Mouse (Mus musculus) layer of hippocampus, postnatal 36 days (tissue): ENCODE measurements around the gene Sik3. TPM values are rescaled to one million over a fixed set of nuclear protein-coding genes. Genes with fewer than 3 reads are reported as not detected.
A peak's percentile ranks its signal among the peaks of the same experiment; 100 is the strongest.

Experiments used
- DNase-seq, 2 experiments: peaks; one replicate each; pipeline ENCODE4 v3.0.0; 2022
- total RNA-seq, 2 experiments: library from RNA; stranded (reverse); gene quantifications; 2 replicates each; pipeline ENCODE4 v1.2.3; 2021

Sik3 gene
- total RNA-seq, 2 experiments from 2014 or later = 129 to 141 TPM

DNA sequence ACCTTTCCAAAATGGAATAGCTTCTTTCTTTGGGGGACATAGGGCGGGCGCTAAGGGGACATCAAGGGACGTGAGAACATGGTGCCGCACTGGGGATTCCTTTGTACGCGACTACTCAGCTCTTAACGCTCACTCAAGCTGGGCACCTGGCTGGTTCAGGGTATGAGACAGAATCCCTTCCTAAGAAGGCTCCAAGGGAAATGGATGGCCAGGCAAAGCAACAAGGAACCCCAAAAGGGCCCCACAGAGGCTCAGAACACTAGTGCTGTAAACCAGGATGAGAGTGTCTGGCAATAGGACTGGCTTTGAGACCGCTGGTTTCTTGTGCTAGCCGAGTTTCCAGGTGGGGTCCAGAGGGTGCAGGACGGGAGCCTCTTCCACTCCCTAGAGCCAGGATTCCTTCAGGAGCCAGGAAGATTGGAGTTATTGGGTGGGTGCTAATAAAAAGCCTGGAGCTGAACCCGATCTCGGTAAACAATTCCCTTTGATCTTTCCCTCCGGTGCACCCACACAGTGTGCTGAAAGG lies 217.9 kb downstream of the Sik3 start:
- DNase-seq = no peak

GRCm38 (mm10) chr9:46235196-46235595 lies 222.6 kb downstream of the Sik3 start:
- DNase-seq = no peak

DNA sequence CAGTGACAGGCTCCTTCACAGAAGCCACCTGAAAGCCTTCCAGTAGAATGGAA lies 222.8 kb downstream of the Sik3 start, which contains the start of gene Apoc3:
Gene Apoc3 (minus strand): TSS at position 41 of the 53 bp plus-strand sequence.
- DNase-seq = no peak

GRCm38 (mm10) chr9:46235649-46236048 lies 223.0 kb downstream of the Sik3 start:
- DNase-seq = no peak

GRCm38 (mm10) chr9:46238850-46239249 lies 226.2 kb downstream of the Sik3 start:
- no peak for DNase-seq

- DNase-seq = no peak
Observed at GRCm38 (mm10) chr9:46240526-46241153, 228.0 kb downstream of the Sik3 start, which contains the start of gene Apoa4. TSS of gene Apoa4 (plus strand) at chr9:46240696.

- DNase-seq = no peak
Observed at GRCm38 (mm10) chr9:46241818-46242217, 229.2 kb downstream of the Sik3 start.

- no peak for DNase-seq
Observed at GRCm38 (mm10) chr9:46243122-46243521, 230.5 kb downstream of the Sik3 start.

DNA sequence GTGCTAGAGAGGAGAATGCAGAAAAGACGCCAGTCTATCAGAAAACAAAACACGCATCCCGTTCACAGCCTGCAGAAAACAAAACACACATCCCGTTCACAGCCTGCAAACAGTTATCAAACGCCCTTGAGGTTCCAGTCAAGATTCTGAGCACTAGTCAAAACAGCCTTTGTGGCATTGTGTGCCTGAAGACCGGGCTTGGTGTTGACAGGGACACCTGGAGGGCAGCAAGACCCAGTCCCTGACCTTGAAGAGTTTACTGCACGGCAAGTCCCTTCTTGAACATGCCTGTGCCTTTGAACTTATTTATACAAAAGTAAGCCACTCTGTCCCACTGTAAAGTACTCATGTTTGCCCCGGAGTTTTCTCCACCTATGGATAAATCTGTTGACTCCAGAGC lies 231.0 kb downstream of the Sik3 start:
- DNase-seq = no peak

GRCm38 (mm10) chr9:46246752-46247324 lies 234.2 kb downstream of the Sik3 start:
- peak; percentile 43 to 46 for DNase-seq

DNA sequence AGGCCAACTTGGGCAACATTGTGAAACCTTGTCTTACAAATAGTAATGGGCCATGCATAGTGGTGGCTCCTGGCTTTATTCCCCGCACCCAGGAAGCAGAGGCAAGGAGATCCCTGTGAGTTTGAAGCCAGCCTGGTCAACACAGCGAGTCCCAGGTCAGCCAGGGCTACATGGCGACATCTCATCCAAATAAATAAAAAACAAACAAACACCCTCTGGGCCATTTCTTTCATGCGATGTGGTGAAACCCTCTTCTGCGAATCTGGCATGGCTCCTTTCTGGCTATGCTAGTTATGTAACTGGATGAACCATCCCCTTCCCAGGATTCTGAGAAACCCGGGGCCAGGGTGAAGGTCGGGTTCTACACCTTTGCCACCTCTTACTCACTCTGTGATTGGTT lies 243.6 kb downstream of the Sik3 start:
- no peak for DNase-seq

GRCm38 (mm10) chr9:46256658-46257385 lies 244.2 kb downstream of the Sik3 start:
- DNase-seq = no peak

GRCm38 (mm10) chr9:46257546-46257945 lies 244.9 kb downstream of the Sik3 start:
- no peak for DNase-seq

DNA sequence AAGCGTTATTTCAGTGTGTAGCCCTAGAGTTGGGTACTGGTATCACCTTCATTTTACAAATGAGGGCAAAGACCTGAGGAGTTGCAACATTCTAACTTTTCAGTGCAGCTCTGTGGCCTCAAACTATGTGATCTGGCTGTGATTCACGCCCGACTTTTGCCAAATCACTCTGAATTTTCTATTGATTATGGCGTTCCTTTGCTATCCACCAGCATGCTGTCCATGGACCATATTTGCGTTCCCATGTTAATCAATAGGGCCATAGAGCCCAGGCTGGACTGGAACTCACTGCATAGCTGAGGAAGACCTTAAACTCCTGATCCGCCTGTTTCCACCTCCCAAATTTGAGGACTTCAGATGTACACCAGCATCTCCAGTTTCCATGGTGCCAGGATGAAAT lies 246.5 kb downstream of the Sik3 start:
- no peak for DNase-seq

- DNase-seq = no peak
Observed at GRCm38 (mm10) chr9:46261131-46261530, 248.5 kb downstream of the Sik3 start.

DNA sequence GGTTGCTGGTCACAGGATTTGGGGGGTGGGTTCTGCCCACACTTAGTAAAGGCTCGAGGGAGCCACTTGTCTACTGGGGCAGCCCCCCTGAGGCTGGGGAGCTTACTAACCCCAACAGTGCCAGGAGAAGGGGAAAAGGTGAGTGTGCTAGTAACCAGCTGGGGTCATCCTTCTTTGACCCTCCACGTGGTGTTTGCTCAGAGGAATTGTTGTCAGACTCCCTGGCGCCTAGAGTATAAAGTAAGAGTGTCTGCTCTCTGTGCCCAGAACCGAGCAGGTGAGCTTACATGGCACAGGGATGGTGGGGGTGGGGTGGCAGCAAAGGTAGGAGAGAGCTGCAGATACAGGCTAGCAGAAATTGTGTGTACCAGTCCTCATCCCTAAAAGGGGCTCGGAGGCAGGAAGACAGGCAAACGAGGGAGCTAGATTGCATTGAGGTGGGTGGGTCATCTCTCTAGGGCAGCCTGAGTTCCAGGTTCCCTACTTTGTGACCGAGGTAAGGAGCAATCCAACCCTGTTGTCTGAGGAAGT lies 255.8 kb downstream of the Sik3 start, which contains the start of gene Apoa5:
Gene Apoa5 (plus strand): TSS at position 291 of the 531 bp plus-strand sequence.
- no peak for DNase-seq

- DNase-seq = no peak
Observed at GRCm38 (mm10) chr9:46269125-46269524, 256.5 kb downstream of the Sik3 start.

DNA sequence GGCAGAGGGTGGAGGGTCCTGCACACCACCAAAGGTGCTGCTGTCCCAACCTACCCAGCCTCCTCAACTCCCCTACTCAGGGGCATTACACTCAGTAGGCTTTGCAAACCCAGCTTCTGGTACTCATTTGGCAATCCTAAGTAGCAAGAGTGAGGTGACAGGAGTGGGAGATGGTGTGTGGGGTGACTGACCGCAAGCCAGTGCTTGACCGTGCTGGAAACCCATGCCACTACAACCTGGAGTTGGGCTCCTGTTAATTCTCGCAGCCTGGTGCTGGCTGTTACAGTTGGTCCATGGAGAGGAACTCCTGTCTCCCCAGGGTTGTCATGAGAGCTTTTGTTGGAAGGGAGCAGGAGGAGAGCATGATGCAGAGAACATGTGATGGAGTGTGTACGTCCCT lies 258.2 kb downstream of the Sik3 start:
- no peak for DNase-seq

DNA sequence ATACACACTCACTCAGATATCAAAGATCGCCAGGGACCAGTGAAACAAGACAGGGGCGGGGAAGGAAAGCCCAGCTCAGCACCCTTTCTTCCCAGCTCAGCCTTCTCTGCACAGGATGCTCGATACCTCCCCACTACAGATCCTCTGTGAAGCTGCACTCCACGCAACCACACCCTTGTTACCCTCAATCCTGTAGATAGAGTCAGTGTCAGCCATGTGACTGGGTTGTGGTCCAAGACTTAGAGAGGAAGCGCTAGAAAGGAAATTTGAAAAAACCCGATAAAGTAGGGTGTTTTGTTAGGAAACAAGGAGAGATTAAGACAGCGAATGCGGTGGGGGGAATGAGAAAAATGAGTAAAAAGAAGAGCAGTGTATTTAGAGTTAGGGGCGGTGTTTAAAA lies 259.4 kb downstream of the Sik3 start:
- no peak for DNase-seq

- peak; percentile 89 to 90 for DNase-seq
Observed at GRCm38 (mm10) chr9:46272677-46273454, 260.2 kb downstream of the Sik3 start, which contains the start of gene Zpr1. TSS of gene Zpr1 (plus strand) at chr9:46273064.
